Mouse (Mus musculus): ENCODE results near the gene Ccdc73.
"Not testable (repeated sequence)": the region's sequence is repeated elsewhere in the genome, so short reads cannot be mapped to it uniquely, and the experiment has no call there.

Ccdc73 gene

DNA sequence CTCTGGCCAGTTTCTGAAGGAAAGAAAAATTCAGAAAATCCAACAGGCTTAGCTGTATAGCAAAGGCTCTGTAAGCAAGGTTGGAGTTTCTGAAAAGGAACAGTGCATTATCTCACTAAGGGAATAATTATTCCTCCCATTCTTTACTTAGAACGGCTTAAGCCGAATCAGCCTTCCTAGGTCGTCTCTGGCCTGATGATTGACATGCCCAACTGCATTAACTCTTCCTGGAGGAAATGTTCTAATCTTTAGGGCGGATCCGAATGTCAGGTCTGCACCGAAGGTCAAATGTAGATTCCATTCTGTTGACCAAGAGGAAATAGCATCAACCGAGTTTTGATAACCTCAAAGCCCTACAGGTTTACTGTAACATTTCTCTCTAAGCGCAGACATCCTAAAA is 11.2 kb downstream of the Ccdc73 start:
- DNase-seq (ENCODE audit: low spot score) = no peak

DNA sequence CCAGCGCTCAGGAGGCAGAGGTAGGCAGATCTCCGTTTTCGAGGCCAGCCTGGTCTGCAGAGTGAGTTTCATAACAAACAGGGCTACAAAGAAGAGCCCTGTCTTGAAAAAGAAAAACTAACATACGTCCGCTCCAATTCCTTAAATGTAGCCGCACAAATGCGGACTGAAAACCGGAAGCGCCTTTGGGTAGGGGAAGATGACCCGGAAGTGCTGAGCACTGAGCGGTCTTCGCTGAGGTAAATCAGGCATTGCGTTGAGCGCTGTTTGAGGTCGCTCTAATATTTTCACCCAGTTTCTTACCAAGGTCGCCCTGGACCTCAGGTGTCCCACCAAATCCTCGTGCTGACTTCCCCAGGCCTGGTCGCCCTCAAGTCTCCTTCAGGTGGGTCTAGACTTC is 18.5 kb downstream of the Ccdc73 start:
- DNase-seq (ENCODE audit: low spot score) = no peak

DNA sequence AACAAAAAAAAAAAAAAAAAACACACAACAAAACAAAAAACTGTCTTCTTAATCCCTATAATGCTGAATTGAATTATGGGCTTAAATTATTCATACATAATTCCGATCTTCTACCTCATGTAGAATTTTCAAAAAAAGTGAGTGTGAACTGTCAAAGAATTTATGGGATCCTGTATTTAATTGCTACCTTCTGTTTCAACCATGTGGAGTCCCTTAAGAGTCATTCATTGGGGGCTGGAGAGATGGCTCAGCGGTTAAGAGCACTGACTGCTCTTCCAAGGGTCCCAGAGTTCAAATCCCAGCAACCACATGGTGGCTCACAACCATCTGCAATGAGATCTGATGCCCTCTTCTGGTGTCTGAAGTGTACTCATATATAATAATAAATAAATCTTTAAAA is 19.7 kb downstream of the Ccdc73 start:
- not testable (repeated sequence) for DNase-seq (ENCODE audit: low spot score)

DNA sequence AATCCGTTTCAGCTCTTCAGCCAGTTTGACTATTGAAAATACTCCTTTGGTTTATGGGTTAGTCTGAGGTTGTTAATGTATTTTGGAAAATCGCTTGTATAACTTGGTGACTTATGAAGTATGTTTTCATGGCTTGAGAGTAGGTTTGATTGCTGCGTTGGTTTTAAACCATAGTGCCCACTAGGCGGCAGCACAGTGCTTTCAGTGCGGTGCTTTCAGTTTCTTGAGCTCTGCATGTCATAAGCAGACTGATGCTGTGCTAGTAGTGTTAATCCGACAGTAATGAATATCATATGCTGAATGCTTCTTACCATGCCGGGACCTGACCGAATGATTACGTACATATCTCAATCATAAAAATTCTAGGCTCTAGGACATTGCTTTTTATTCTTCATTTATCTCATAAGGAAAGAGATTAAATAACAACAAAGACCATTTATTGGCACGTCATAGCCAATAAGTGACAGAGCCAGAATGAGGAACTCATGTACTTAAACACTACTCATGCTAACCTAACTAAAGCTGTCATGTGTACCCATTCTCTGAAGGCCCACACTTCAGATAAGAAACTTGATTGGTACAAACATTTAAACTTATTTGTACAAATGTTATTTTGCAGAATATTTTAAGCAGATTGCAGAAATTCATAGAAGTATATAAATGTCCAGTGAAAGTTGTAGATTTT is 20.4 kb downstream of the Ccdc73 start:
- peak; percentile 73 for DNase-seq (ENCODE audit: low spot score)

DNA sequence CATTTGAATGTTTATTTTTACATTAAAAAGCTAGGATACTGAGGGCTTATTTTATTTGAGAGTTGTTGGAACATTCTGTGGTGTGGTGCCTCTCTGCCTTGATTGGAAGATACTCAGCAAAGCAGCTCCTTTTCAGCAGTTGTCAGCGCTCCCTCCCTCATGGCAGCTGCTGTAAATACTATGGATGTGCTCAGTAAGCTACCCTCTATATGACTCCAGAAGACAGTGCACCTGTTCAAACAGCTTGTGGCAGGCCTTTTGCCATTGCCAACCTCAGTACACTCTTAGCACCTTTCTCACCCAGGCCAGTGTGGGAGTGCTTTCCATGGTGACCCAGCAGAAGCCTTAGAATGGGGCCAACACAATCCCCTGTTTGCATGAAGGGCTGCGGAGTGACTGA is 32.4 kb downstream of the Ccdc73 start:
- no peak for DNase-seq (ENCODE audit: low spot score)

DNA sequence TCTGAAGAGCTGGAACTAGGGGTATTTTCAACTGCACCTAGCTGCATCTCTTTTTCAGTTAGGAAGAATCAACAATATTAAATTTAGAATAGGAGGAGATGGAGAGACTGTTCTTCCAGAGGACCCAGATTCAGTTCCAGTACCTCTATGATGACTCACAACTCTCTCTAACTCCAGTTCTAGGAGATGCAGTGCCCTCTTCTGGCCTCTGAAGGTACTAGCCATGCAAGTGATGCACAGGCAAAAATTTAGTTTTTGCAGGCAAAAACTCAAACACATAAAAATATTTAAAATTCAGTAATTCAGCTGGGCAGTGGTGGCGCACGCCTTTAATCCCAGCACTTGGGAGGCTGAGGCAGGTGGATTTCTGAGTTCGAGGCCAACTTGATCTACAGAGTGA is 48.1 kb downstream of the Ccdc73 start:
- no peak for DNase-seq (ENCODE audit: low spot score)

DNA sequence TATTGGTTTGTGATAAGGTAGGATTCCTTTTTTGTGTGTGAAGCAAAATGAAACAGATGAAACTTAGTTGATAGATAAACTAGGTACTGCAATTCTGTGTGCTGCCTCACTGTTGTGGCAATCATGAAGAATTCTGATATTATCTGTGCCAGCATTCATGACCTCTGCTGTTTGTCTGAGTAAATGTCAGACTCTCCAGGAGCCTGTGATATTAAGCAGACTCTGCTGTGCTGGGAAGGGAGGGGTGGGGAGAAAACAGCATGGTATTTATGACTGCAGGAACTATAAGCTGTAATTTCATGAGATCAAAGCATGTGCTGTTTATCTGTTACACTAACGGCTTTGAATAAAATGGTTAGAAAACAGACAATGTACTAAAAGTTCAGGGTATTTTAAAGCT is 96.9 kb downstream of the Ccdc73 start:
- no peak for DNase-seq (ENCODE audit: low spot score)

DNA sequence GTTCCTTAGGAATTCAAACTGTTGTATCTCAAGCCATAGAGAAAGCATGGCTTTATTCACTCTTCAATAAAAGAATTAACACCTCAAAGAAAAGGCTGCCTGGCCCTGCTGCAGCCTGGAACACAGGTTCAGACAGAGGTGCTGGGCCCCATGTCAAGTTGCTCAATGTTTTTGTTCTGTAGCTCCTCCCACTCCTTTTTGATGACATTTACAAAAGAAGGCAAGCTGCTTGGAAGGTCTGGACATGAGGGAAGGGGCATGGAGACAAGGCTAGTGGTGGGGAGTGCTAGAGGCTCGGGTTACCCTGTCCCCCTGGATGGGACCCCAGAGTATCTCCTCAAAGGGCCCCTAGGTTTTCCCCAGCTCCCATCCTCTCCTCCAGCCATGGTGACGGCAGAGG is 114.1 kb downstream of the Ccdc73 start:
- DNase-seq (ENCODE audit: low spot score) = no peak

DNA sequence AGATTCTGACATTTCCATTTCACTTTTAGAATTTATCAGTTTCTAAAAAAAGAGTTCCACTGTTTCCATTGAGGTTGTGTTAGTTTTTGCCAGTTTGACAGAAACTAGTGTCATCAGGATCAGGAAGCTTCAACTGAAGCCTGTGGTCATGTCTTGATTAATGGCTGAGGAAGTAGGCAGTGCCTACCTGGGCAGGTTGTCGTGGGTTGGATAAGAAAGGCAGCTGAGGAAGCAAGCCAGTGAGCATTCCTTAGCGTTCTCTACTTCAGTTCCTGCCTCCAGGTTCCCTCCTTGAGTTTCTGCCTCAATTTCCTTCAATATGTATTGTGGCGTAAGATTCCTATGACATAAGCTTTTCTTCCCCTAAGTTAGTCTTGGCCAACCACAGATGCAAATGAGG is 118.2 kb downstream of the Ccdc73 start:
- DNase-seq (ENCODE audit: low spot score) = no peak

DNA sequence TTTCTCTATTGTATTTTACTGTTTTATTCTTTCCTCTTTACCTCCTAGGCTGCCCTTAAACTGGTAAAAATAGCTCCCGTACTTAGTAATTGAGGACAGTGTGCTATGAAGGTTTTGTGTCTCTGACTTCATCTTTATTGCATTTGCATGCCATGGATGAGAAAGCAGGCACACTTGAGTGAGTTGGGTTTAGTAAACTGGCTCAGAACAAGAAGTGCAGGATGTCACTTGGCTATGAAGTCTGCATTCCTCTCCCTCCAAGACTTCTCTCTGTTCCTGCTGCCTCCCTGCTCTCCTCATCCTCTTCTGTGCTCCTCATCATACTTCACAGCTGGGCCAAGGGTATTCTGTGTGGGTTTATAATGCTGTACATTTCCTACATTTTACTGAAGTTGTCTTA is 121.4 kb downstream of the Ccdc73 start:
- no peak for DNase-seq (ENCODE audit: low spot score)

DNA sequence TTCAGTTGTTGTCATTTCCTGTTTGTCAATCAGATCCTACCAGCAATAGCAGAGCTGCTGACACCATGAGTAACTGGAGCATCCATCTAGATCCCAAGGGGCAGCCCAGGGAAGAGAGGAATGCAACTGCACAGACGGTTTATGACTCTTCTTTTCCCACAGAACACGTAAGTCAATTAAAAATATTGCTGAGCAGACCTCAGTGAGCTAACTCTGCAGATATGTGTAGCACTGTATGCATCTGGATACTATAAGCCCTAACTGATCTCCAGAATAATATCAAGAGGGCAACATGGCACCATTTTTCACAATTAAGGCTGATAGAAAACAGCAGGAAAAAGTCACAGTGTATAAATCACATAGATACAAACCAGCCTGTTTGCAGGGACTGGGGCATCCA is 126.8 kb downstream of the Ccdc73 start:
- DNase-seq (ENCODE audit: low spot score) = no peak

DNA sequence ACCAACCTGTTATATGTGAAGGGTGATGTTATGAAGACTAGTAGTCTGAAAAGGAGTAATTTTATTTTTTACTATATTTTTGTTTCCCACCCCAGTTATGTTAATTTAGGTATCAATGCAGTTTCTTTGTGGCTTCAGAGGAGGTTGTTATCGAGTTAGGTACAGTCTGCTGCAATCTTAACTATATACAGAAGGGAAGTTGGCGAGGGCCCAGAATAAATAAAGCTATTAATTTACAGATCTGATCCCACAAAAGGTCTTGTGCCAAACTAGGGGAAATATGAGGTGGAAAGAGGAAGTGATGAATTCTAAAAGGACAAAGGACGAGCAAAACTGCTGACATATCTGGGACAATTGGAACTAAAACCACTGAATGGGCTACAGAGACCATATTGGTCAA is 128.6 kb downstream of the Ccdc73 start:
- no peak for DNase-seq (ENCODE audit: low spot score)

DNA sequence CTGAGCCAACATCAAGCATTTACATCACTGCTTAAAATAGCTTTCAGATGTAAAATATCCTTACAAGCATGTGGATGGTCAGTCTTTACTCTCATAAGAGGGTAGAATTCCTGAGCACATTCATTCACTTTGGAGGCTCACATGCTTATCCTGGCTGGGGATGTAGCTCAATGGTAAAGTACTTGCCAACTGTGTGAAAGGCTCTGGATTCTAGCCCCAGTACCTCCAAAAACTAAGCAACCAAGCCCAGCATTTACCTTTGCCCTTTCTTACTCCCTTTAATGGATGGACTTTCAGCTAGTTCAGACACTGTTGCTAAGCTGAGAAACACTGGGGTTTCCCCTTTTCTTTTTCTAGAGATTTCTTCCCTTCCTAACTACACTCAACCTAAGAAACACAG is 139.6 kb downstream of the Ccdc73 start:
- no peak for DNase-seq (ENCODE audit: low spot score)

DNA sequence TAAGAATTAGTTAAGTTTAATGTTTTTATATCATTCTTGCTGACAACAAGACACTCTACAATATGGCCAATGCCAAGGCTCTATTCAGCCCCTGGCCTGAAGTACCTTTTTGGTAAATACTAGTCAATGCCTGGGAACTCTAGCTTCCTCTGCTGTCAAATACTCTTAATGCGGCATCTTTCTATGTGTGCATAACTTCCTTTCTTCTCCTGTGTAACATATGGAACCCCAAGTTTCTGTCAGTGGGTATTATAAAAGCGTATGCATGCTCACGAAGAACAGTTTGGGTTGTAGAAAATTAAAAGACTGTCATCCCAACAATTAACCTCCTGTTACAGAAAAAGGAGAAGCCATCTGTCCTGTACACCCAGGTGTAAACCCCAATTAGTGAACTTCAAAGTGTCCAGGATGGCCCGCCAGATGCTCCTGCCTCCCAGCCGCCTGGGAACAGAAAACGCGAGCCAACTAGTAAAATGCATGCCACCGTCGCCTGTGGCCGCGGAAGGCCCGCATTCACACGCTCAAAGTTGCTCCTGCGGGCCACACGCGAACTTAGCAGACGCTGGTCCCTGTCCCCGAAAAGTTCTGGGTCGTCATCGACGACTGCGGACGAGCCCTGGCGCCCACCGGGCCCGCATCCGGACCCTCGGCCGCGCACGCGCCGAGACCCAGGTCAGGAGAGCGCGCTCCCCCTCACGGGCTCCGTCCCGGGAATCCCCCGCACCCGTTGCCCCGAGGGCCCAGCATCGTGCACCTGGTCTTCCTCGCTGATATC is 148.8 kb downstream of the Ccdc73 start:
- DNase-seq (ENCODE audit: low spot score) = no peak

DNA sequence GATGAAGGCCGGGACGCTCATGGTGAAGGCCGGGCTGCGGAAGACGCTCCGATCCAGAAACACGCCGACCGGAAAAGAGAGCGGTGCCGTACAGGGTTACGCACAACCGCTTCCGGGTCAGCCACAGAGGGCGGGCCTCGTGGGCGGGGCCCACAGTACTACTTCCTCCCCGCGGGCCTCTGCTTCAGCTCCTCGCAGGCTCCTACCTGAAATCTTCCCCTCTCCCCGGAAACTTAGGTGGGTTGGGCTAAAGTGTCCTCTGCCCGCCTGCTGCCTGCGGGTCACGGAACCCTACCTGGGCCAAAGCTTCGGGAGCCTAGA is 149.3 kb downstream of the Ccdc73 start, which contains the start of gene Eif3m:
Eif3m (minus strand) TSS at position 114 of the 321 bp plus-strand sequence.
- peak; percentile 93 for DNase-seq (ENCODE audit: low spot score)

DNA sequence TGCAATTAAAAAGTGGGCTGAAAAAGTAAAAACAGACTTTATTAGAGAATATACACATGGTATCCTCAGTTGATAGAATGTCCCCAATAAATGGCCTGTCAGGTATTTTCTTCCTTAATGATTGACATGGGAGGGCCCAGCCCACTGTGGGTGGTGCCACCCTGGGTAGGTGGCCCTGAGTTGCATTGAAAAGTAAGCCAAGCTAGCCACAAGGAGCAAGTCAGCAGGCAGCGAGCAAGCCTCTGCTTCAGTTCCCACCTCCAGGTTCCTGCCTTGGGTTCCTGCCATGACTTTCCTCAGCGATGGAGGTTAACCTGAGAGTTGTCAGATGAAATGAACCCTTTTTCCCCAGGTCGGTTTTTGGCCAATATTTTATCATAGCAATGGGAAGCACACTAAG is 150.2 kb downstream of the Ccdc73 start:
- no peak for DNase-seq (ENCODE audit: low spot score)

DNA sequence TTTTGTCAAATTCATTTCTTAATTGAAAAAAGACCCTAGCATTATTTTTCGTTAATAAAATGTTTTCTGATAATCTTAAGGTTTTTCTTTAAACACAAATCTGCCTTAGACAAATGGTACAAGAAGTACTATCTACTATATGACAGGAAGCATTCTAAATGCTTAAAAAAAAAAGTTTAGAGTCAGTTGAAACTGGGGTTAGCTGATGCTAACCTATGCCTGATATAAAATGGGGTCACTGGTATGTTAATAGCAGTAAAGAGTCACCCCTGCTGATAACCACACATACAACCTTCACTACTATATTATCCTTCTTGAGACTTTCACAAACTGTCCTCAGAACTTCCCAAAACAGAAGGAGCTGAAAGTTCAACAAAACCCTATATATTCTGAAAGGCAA is 151.9 kb downstream of the Ccdc73 start:
- DNase-seq (ENCODE audit: low spot score) = no peak

DNA sequence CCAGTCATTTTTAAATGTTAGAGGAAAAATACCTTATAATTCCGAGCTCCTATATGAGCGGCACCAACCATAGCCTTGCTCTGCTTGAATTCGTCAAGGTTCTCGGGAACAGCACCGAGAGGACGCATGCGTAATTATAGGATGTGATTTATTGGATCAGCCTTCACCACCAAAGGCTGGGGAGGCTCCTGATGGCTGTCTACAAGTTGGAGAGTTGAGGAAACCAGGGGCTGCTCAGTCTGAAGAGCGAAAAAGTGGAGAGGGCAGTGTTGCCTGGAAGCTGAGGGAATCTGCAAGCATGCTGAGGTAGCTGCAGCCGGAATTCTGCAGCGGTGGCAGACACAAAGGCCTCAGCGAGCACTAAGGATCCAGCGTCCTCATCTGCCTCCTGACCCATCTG is 153.7 kb downstream of the Ccdc73 start:
- DNase-seq (ENCODE audit: low spot score) = no peak

DNA sequence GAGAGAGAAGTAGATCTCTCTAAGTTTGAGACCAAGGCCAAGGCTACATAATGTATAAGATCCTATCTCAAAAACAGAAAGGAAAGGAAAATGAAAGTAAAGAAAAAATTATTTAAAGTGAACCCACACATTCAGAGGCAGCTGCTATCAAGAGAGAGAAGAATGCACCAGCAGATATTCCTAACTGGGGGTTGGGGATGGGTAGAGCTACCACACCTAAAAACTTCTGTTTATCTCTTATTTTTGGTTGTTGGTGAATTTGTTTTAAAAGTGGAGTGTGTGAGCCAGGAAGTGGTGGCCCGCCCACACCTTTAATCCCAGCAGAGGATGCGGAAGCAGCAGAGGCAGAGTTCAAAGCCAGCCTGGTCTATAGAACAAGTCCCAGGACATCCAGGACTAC is 154.2 kb downstream of the Ccdc73 start:
- DNase-seq (ENCODE audit: low spot score) = no peak

DNA sequence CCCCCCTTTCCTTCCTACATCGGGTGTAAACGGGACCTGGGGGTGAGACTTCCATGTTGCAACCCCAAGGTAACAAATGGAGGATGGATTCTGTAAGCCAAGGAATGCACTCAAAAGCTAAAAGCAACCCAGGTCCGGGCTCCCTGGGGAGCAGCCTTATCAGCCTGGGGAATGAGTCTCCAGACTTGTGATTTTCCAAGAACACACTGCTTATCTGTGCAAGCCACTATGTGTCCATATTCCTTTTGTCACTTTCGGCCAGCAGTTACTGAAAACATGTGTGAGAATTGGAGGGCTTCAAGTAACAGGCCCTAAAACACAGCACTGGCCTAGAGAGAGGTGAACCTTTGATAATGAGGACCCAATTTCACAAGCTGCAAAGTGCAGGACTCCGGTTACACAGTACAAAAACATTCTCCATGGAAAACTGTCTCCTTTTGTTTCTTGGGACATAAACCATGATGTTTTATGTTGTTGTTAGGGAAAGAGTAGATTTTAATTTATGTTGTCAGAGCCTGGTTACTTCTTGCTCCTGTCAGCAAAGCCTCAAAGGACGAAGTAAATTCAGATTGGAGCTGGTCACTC is 155.5 kb downstream of the Ccdc73 start:
- DNase-seq (ENCODE audit: low spot score) = no peak

DNA sequence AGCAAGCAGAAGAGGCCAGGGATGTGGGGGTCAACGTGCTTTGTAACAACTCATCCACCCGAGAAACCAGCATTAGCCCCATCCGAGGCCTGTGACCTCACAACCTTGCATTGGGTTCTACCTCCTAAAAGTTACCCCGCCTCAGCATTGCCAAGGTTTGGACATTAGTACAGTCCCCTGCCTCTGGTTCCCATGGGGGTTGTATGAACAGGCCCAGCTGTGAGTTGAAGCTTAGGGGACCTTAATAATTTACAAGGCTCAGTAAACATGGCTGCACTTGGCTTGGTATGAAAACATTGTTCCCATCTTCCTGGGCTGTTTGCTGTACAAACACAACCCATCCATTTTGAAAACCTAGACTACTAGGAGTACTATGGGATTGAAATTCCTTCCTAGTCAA is 156.2 kb downstream of the Ccdc73 start:
- no peak for DNase-seq (ENCODE audit: low spot score)

DNA sequence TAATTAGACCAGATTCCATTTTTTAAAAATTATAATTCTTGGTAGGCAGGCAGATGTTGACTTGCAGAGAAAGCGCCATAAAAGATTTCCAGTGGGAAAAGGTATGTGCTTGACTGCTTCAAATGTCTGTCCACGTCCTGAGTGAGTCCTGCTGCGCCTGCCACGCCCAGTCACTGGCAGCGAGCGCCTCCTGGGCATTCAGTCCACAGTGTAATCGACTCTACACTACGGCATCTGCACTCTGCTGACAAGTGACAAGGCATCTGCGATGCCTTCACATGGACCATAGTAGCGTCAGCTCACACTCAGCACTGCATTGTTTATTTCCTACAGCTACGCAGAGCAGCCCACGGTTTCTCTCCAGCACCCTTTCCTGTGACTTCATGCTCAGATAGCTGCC is 158.0 kb downstream of the Ccdc73 start:
- DNase-seq (ENCODE audit: low spot score) = not testable (repeated sequence)

DNA sequence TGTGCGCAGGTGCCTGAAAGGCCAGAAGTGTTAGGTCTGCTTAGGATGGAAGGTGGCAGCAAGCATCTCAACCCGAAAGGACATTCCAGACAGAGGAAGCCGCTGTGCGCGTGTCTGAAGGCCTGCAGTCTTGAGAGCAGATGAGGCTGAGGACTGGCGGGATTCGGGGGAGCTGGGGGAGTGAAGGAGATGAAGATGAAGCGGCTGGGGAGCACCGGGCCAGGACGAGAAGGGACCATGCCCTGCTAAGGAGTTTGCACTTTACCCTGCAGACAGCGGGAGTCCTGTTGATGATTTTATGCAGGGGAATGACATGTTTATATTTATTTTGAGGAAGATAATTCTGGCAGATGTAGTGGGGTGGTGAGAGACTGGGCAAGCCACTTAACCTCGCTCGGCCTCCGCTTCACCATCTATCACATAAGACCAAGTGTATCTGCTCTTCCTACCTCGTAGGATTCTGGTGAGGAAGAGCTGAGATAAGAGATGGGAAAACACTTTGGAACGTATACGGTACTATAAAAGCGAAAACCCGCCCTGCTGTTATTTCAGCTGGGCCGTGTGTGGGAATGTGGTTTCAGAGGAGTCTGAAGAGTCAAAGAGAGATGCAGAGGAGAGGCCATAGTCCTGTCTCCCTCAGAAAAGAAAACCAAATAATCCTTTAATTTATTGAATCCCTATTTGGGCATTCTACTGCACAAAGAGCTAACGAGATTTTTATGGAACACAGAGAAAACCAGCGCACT is 159.5 kb downstream of the Ccdc73 start:
- no peak for DNase-seq (ENCODE audit: low spot score)

All from ovary, postnatal 36 days (tissue).